Mouse (Mus musculus) lung, postnatal 0 days (tissue): ENCODE results near the gene Sparc.

ENCODE experiments used
- CTCF ChIP-seq: IDR thresholded peaks from 2 replicates; pipeline ENCODE4 v1.5.1; 2016; ENCODE audit warnings: antibody characterized with exemption, mild to moderate bottlenecking
- EP300 ChIP-seq: IDR thresholded peaks from 2 replicates; pipeline ENCODE4 v1.6.1; 2016; ENCODE audit warnings: antibody characterized with exemption, mild to moderate bottlenecking, control low read depth

GRCm38 (mm10) chr11:55462149-55462548, 39.2 kb upstream of the Sparc start:
- TF ChIP-seq CTCF (no peak), EP300 (no peak)
